Mouse (Mus musculus) forebrain, embryonic 11.5 days (tissue): Measurements from ENCODE around the gene Gphn. TPM values are rescaled to one million over a fixed set of nuclear protein-coding genes. Genes with fewer than 3 reads are reported as not detected.

Experiments used
- ATAC-seq: fragments of 200-750 bp; cut with Nextera tagmentation; replicated peaks from 2 replicates; pipeline ENCODE4 v1.8.0; 2017; ENCODE audit warnings: moderate TSS enrichment; ENCODE audit not compliant: low FRiP score
- DNase-seq: peaks from one replicate; pipeline ENCODE4 v3.0.0-alpha.2; 2017; ENCODE audit warnings: low spot score
- H3K27ac ChIP-seq: fragments of 300-500 bp; sonication (generic); 2 replicates; pipeline ENCODE4 v1.5.1; 2014; ENCODE audit warnings: low read depth, low read length
- H3K27me3 ChIP-seq: fragments of 300-500 bp; sonication (generic); 2 replicates; pipeline ENCODE4 v1.6.1; 2014; ENCODE audit warnings: mild to moderate bottlenecking, low read length, mixed read lengths; ENCODE audit not compliant: control insufficient read depth, insufficient read depth
- H3K36me3 ChIP-seq: fragments of 300-500 bp; sonication (generic); 2 replicates; pipeline ENCODE4 v1.6.1; 2014; ENCODE audit warnings: mild to moderate bottlenecking, low read length, moderate library complexity, mixed read lengths; ENCODE audit not compliant: control insufficient read depth, insufficient read depth
- H3K4me1 ChIP-seq: fragments of 300-500 bp; sonication (generic); replicated peaks from 2 replicates; pipeline ENCODE4 v1.6.1; 2014; ENCODE audit warnings: low read length, mixed read lengths; ENCODE audit not compliant: control insufficient read depth, insufficient read depth
- H3K4me2 ChIP-seq: fragments of 300-500 bp; sonication (generic); 2 replicates; pipeline ENCODE4 v1.6.1; 2014; ENCODE audit warnings: low read depth, mild to moderate bottlenecking, low read length, moderate library complexity, mixed read lengths; ENCODE audit not compliant: severe bottlenecking
- H3K4me3 ChIP-seq: fragments of 300-500 bp; sonication (generic); 2 replicates; pipeline ENCODE4 v1.5.1; 2014; ENCODE audit warnings: low read depth, low read length
- H3K9ac ChIP-seq: fragments of 300-500 bp; sonication (generic); 2 replicates; pipeline ENCODE4 v1.6.1; 2014; ENCODE audit warnings: low read length
- H3K9me3 ChIP-seq: fragments of 300-500 bp; sonication (generic); 2 replicates; pipeline ENCODE4 v1.6.1; 2016; ENCODE audit warnings: low read length, mixed read lengths; ENCODE audit not compliant: control insufficient read depth
- WGBS: fragments of 180-500 bp; shearing (Covaris S2); extraction: QIAGEN DNeasy Blood & Tissue Kit; methylation state at CpG from one replicate; pipeline ENCODE4 v1.1.7; 2014; 5-methylcytosine and 5-hydroxymethylcytosine counted together
- polyA plus RNA-seq: library from polyadenylated mRNA; unstranded; fragments of >200 nt; fragmentation: Nextera tagmentation; extraction: Ambion mirVana; gene quantifications from 2 replicates; pipeline ENCODE4 v1.2.1, GENCODE M21; 2014

Gene Gphn
- polyA plus RNA-seq, 1 experiment from 2014 or later = 19.5 TPM

- DNase-seq (no peak), ATAC-seq (no peak)
- H3K36me3 ChIP-seq = no peaks in the 10 kb centered on the region
- no peak overlapping the region for H3K27ac ChIP-seq
- no peak overlapping the region for H3K9ac ChIP-seq
- no peaks in the 10 kb centered on the region for H3K27me3 ChIP-seq
- no peaks in the 10 kb centered on the region for H3K9me3 ChIP-seq
- H3K4me2 ChIP-seq = no peak overlapping the region
- H3K4me1 ChIP-seq = no peaks in the 10 kb centered on the region
- no peak overlapping the region for H3K4me3 ChIP-seq
- WGBS = 71% methylated on average over 2 of the region's 2 CpGs
Measured at GRCm38 (mm10) chr12:78643691-78644090, 417.5 kb downstream of the Gphn start.

GRCm38 (mm10) chr12:78645282-78645681 is 419.1 kb downstream of the Gphn start:
- DNase-seq = no peak
- Histone ChIP-seq H3K4me3 (no peak overlapping the region), H3K27ac (no peak overlapping the region), H3K4me2 (no peak overlapping the region), H3K9me3 (no peaks in the 10 kb centered on the region), H3K4me1 (no peaks in the 10 kb centered on the region), H3K9ac (no peak overlapping the region), H3K36me3 (no peaks in the 10 kb centered on the region), H3K27me3 (no peaks in the 10 kb centered on the region)
- 79% methylated on average over 1 of the region's 1 CpGs for WGBS
- no peak for ATAC-seq

GRCm38 (mm10) chr12:78659718-78660304 is 433.6 kb downstream of the Gphn start:
- ATAC-seq (no peak), DNase-seq (no peak)
- no peak overlapping the region for H3K4me2 ChIP-seq
- no peaks in the 10 kb centered on the region for H3K36me3 ChIP-seq
- 64% methylated on average over 2 of the region's 2 CpGs for WGBS
- no peaks in the 10 kb centered on the region for H3K4me1 ChIP-seq
- H3K27me3 ChIP-seq = no peaks in the 10 kb centered on the region
- no peak overlapping the region for H3K9ac ChIP-seq
- H3K4me3 ChIP-seq = no peak overlapping the region
- H3K9me3 ChIP-seq = no peaks in the 10 kb centered on the region
- no peak overlapping the region for H3K27ac ChIP-seq

GRCm38 (mm10) chr12:78678101-78678806 is 452.1 kb downstream of the Gphn start:
- no peak overlapping the region for H3K4me3 ChIP-seq

GRCm38 (mm10) chr12:78678807-78679189 is 452.6 kb downstream of the Gphn start:
- WGBS = 88% methylated on average over 2 of the region's 2 CpGs
- no peak overlapping the region for H3K4me3 ChIP-seq
- DNase-seq (no peak), ATAC-seq (no peak)
- H3K4me2 ChIP-seq = no peak overlapping the region
- H3K4me1 ChIP-seq = no peaks in the 10 kb centered on the region
- no peaks in the 10 kb centered on the region for H3K9me3 ChIP-seq
- no peaks in the 10 kb centered on the region for H3K36me3 ChIP-seq
- no peak overlapping the region for H3K27ac ChIP-seq
- no peak overlapping the region for H3K9ac ChIP-seq
- H3K27me3 ChIP-seq = no peaks in the 10 kb centered on the region

More at GRCm38 (mm10) chr12:78678101-78678806, 452.1 kb downstream of the Gphn start:
- Histone ChIP-seq H3K27ac (no peak overlapping the region), H3K36me3 (no peaks in the 10 kb centered on the region), H3K4me2 (no peak overlapping the region), H3K27me3 (no peaks in the 10 kb centered on the region), H3K4me1 (no peaks in the 10 kb centered on the region), H3K9ac (no peak overlapping the region), H3K9me3 (no peaks in the 10 kb centered on the region)
- ATAC-seq (no peak), DNase-seq (no peak)
- WGBS = 88% methylated on average over 5 of the region's 5 CpGs

GRCm38 (mm10) chr12:78681048-78681447 is 454.9 kb downstream of the Gphn start:
- Histone ChIP-seq H3K4me3 (no peak overlapping the region), H3K9ac (no peak overlapping the region), H3K27me3 (no peaks in the 10 kb centered on the region), H3K9me3 (no peaks in the 10 kb centered on the region), H3K4me2 (no peak overlapping the region), H3K27ac (no peak overlapping the region), H3K4me1 (no peaks in the 10 kb centered on the region), H3K36me3 (no peaks in the 10 kb centered on the region)
- no peak for DNase-seq
- WGBS = 87% methylated on average over 2 of the region's 2 CpGs
- no peak for ATAC-seq

GRCm38 (mm10) chr12:78682279-78682678 is 456.1 kb downstream of the Gphn start:
- Histone ChIP-seq H3K4me1 (no peaks in the 10 kb centered on the region), H3K27me3 (no peaks in the 10 kb centered on the region), H3K4me3 (no peak overlapping the region), H3K4me2 (no peak overlapping the region), H3K27ac (no peak overlapping the region), H3K9me3 (no peaks in the 10 kb centered on the region), H3K9ac (no peak overlapping the region), H3K36me3 (no peaks in the 10 kb centered on the region)
- WGBS = 87% methylated on average over 4 of the region's 4 CpGs
- no peak for ATAC-seq
- no peak for DNase-seq

- H3K9ac ChIP-seq = no peak overlapping the region
- no peak overlapping the region for H3K4me2 ChIP-seq
- no peaks in the 10 kb centered on the region for H3K4me1 ChIP-seq
- no peaks in the 10 kb centered on the region for H3K27me3 ChIP-seq
- 85% methylated on average over 1 of the region's 1 CpGs for WGBS
- no peak for DNase-seq
- ATAC-seq = no peak
- no peaks in the 10 kb centered on the region for H3K9me3 ChIP-seq
- no peaks in the 10 kb centered on the region for H3K36me3 ChIP-seq
- no peak overlapping the region for H3K27ac ChIP-seq
- H3K4me3 ChIP-seq = no peak overlapping the region
Measured at GRCm38 (mm10) chr12:78685669-78686215, 459.6 kb downstream of the Gphn start.

- DNase-seq (no peak), ATAC-seq (no peak)
- 92% methylated on average over 5 of the region's 5 CpGs for WGBS
- Histone ChIP-seq H3K4me1 (no peaks in the 10 kb centered on the region), H3K9ac (no peak overlapping the region), H3K36me3 (no peaks in the 10 kb centered on the region), H3K4me2 (no peak overlapping the region), H3K27me3 (no peaks in the 10 kb centered on the region), H3K9me3 (no peaks in the 10 kb centered on the region), H3K27ac (no peak overlapping the region), H3K4me3 (no peak overlapping the region)
Measured at GRCm38 (mm10) chr12:78688876-78689275, 462.7 kb downstream of the Gphn start.
